Mouse (Mus musculus) hindbrain, embryonic 11.5 days (tissue): ENCODE results near the gene Bhlhe23. TPM values are rescaled to one million over a fixed set of nuclear protein-coding genes. Genes with fewer than 3 reads are reported as not detected.

Experiments used
- ATAC-seq: fragments of 200-750 bp; cut with Nextera tagmentation; 2 replicates; pipeline ENCODE4 v1.8.0; 2017; ENCODE audit warnings: mild to moderate bottlenecking, moderate TSS enrichment, moderate library complexity; ENCODE audit not compliant: low FRiP score
- DNase-seq: peaks from one replicate; pipeline ENCODE4 v3.0.0-alpha.2; 2015; ENCODE audit warnings: low spot score
- H3K27ac ChIP-seq: fragments of 300-500 bp; sonication (generic); 2 replicates; pipeline ENCODE4 v1.5.1; 2014; ENCODE audit warnings: mild to moderate bottlenecking, low read depth, low read length
- H3K27me3 ChIP-seq: fragments of 300-500 bp; sonication (generic); 2 replicates; pipeline ENCODE4 v1.6.1; 2014; ENCODE audit warnings: mild to moderate bottlenecking, low read length, moderate library complexity, mixed read lengths; ENCODE audit not compliant: control insufficient read depth, insufficient read depth
- H3K36me3 ChIP-seq: fragments of 300-500 bp; sonication (generic); 2 replicates; pipeline ENCODE4 v1.6.1; 2014; ENCODE audit warnings: mild to moderate bottlenecking, low read length, moderate library complexity, mixed read lengths; ENCODE audit not compliant: control insufficient read depth, insufficient read depth
- H3K4me1 ChIP-seq: fragments of 300-500 bp; sonication (generic); replicated peaks from 2 replicates; pipeline ENCODE4 v1.6.1; 2014; ENCODE audit warnings: low read length, mixed read lengths; ENCODE audit not compliant: control insufficient read depth, insufficient read depth
- H3K4me2 ChIP-seq: fragments of 300-500 bp; sonication (generic); replicated peaks from 2 replicates; pipeline ENCODE4 v1.6.1; 2014; ENCODE audit warnings: mild to moderate bottlenecking, low read depth, low read length
- H3K4me3 ChIP-seq: fragments of 300-500 bp; sonication (generic); 2 replicates; pipeline ENCODE4 v1.5.1; 2014; ENCODE audit warnings: low read depth, low read length
- H3K9ac ChIP-seq: fragments of 300-500 bp; sonication (generic); 2 replicates; pipeline ENCODE4 v1.6.1; 2014; ENCODE audit warnings: low read depth, low read length
- H3K9me3 ChIP-seq: fragments of 300-500 bp; sonication (generic); 2 replicates; pipeline ENCODE4 v1.6.1; 2016; ENCODE audit warnings: low read length; ENCODE audit not compliant: control insufficient read depth
- WGBS: fragments of 180-500 bp; shearing (Covaris S2); extraction: QIAGEN DNeasy Blood & Tissue Kit; methylation state at CpG from one replicate; pipeline ENCODE4 v1.1.7; 2014; 5-methylcytosine and 5-hydroxymethylcytosine counted together
- polyA plus RNA-seq: library from polyadenylated mRNA; unstranded; fragments of >200 nt; fragmentation: Nextera tagmentation; extraction: Ambion mirVana; gene quantifications from 2 replicates; pipeline ENCODE4 v1.2.1, GENCODE M21; 2014

Bhlhe23 gene
- polyA plus RNA-seq, 1 experiment from 2014 or later: 3.0 TPM

GRCm38 (mm10) chr2:180758513-180759263, 18.0 kb downstream of the Bhlhe23 start:
- Histone ChIP-seq H3K4me2 (no peak overlapping the region), H3K27me3 (no peaks in the 10 kb centered on the region; the same call in 1 of the 2 replicates), H3K27ac (peak overlapping the region; percentile 76), H3K4me3 (no peak overlapping the region), H3K9me3 (no peaks in the 10 kb centered on the region), H3K4me1 (no peaks in the 10 kb centered on the region), H3K9ac (no peak overlapping the region), H3K36me3 (no peaks in the 10 kb centered on the region)
- WGBS: 30% methylated on average over 15 of the region's 15 CpGs
- peak; percentile 90 for ATAC-seq
- peak; percentile 70 for DNase-seq

GRCm38 (mm10) chr2:180756786-180757185, 19.9 kb downstream of the Bhlhe23 start:
- Histone ChIP-seq H3K27me3 (no peaks in the 10 kb centered on the region; the same call in 1 of the 2 replicates), H3K9me3 (no peaks in the 10 kb centered on the region), H3K36me3 (no peaks in the 10 kb centered on the region), H3K4me2 (no peak overlapping the region), H3K4me1 (no peaks in the 10 kb centered on the region), H3K9ac (no peak overlapping the region), H3K4me3 (no peak overlapping the region), H3K27ac (no peak overlapping the region)
- DNase-seq: no peak
- no peak for ATAC-seq
- 2% methylated on average over 2 of the region's 2 CpGs for WGBS

- no peak overlapping the region for H3K9ac ChIP-seq
- H3K4me3 ChIP-seq: no peak overlapping the region
- no peak overlapping the region for H3K27ac ChIP-seq
- DNase-seq (peak; percentile 71), ATAC-seq (no peak)
- no peak overlapping the region for H3K4me2 ChIP-seq
- 5% methylated on average over 8 of the region's 8 CpGs for WGBS
- no peaks in the 10 kb centered on the region for H3K9me3 ChIP-seq
- H3K36me3 ChIP-seq: no peaks in the 10 kb centered on the region
- H3K27me3 ChIP-seq: no peaks in the 10 kb centered on the region; the same call in 1 of the 2 replicates
- no peaks in the 10 kb centered on the region for H3K4me1 ChIP-seq
These were observed 20.8 kb downstream of the Bhlhe23 start for GRCm38 (mm10) chr2:180755896-180756295.

GRCm38 (mm10) chr2:180754976-180755688, 21.6 kb downstream of the Bhlhe23 start:
- H3K9me3 ChIP-seq: no peaks in the 10 kb centered on the region
- no peak overlapping the region for H3K4me2 ChIP-seq
- DNase-seq (no peak), ATAC-seq (no peak)
- WGBS: 70% methylated on average over 5 of the region's 5 CpGs
- no peaks in the 10 kb centered on the region for H3K4me1 ChIP-seq
- H3K4me3 ChIP-seq: no peak overlapping the region
- no peak overlapping the region for H3K27ac ChIP-seq
- H3K9ac ChIP-seq: no peak overlapping the region
- no peaks in the 10 kb centered on the region for H3K36me3 ChIP-seq
- no peaks in the 10 kb centered on the region; the same call in 1 of the 2 replicates for H3K27me3 ChIP-seq

- Histone ChIP-seq H3K27ac (no peak overlapping the region), H3K9ac (no peak overlapping the region), H3K9me3 (no peaks in the 10 kb centered on the region), H3K4me1 (no peaks in the 10 kb centered on the region), H3K27me3 (no peaks in the 10 kb centered on the region; the same call in 1 of the 2 replicates), H3K4me3 (no peak overlapping the region), H3K36me3 (no peaks in the 10 kb centered on the region), H3K4me2 (no peak overlapping the region)
- 62% methylated on average over 5 of the region's 5 CpGs for WGBS
- ATAC-seq (no peak), DNase-seq (no peak)
These were observed 27.8 kb downstream of the Bhlhe23 start for GRCm38 (mm10) chr2:180748904-180749303.

- no peak for ATAC-seq
- no peak for DNase-seq
These were observed 30.0 kb downstream of the Bhlhe23 start for GRCm38 (mm10) chr2:180746569-180747192.

GRCm38 (mm10) chr2:180745248-180745927, 31.3 kb downstream of the Bhlhe23 start:
- H3K27me3 ChIP-seq: no peaks in the 10 kb centered on the region
- ATAC-seq (peak; percentile 75), DNase-seq (peak; percentile 91)
- 37% methylated on average over 17 of the region's 17 CpGs for WGBS
- no peak overlapping the region for H3K4me2 ChIP-seq
- no peaks in the 10 kb centered on the region for H3K4me1 ChIP-seq
- no peak overlapping the region for H3K9ac ChIP-seq
- H3K9me3 ChIP-seq: no peaks in the 10 kb centered on the region
- H3K36me3 ChIP-seq: no peaks in the 10 kb centered on the region
- no peak overlapping the region for H3K27ac ChIP-seq
- H3K4me3 ChIP-seq: no peak overlapping the region

More at GRCm38 (mm10) chr2:180746569-180747192, 30.0 kb downstream of the Bhlhe23 start:
- WGBS: 37% methylated on average over 5 of the region's 5 CpGs
- H3K36me3 ChIP-seq: no peaks in the 10 kb centered on the region
- no peak overlapping the region for H3K4me2 ChIP-seq
- H3K27ac ChIP-seq: no peak overlapping the region
- no peak overlapping the region for H3K9ac ChIP-seq
- H3K9me3 ChIP-seq: no peaks in the 10 kb centered on the region
- no peak overlapping the region for H3K4me3 ChIP-seq
- H3K27me3 ChIP-seq: no peaks in the 10 kb centered on the region
- no peaks in the 10 kb centered on the region for H3K4me1 ChIP-seq

GRCm38 (mm10) chr2:180743321-180743720, 33.4 kb downstream of the Bhlhe23 start:
- ATAC-seq: no peak
- no peaks in the 10 kb centered on the region for H3K4me1 ChIP-seq
- H3K27ac ChIP-seq: no peak overlapping the region
- no peak for DNase-seq
- H3K4me2 ChIP-seq: no peak overlapping the region
- H3K9me3 ChIP-seq: no peaks in the 10 kb centered on the region
- H3K9ac ChIP-seq: no peak overlapping the region
- no peaks in the 10 kb centered on the region for H3K27me3 ChIP-seq
- H3K4me3 ChIP-seq: no peak overlapping the region
- WGBS: 86% methylated on average over 2 of the region's 2 CpGs
- H3K36me3 ChIP-seq: no peaks in the 10 kb centered on the region
